In genomic region chr9:48984320-48984844, GRCm38 (mm10) we compare ENCODE assay signal across 8 mouse cellular contexts. TPM values are rescaled to one million over a fixed set of nuclear protein-coding genes. Genes with fewer than 3 reads are reported as not detected.
DNase-seq lines count a peak whose midpoint lies in the region; ATAC-seq and TF ChIP-seq lines count a peak whose summit lies in the region.

No protein-coding gene starts in this region.

- H3K4me3 ChIP-seq in heart, embryonic 14.5 days (ENCODE audit: control insufficient read depth in 1 of 2, insufficient read depth in 1 of 2, low read depth in 1 of 2, low read length in 2 of 2) = peak overlapping the region; percentile 67 to 70
- H3K4me3 ChIP-seq in E14TG2a.4 (replicated peaks; ENCODE audit: low read length) = peak overlapping the region; percentile 84
- H3K4me3 ChIP-seq in forebrain, embryonic 15.5 days = peak overlapping the region; percentile 92

- DNase-seq in heart, postnatal 36 days = no peak
- peak; percentile 20 for DNase-seq in lung, postnatal 25 days (ENCODE audit: low spot score)
- no peak for DNase-seq in left cerebral cortex, postnatal 25 days (ENCODE audit: low spot score in 2 of 2)
- no peak for DNase-seq in adrenal gland, postnatal 10 days
- no peak for DNase-seq in Muller cell, postnatal 12 days (ENCODE audit: inconsistent ontology term)

- no peak for TF ChIP-seq CTCF in E14TG2a.4 (conservative IDR thresholded peaks at IDR 0.05; ENCODE audit: low read length)

- intact Hi-C loops in heart, postnatal 36 days (cut with DNase I) = loop anchor here (10.0 kb wide), 1 partner anchor 490 kb away; the partner anchor contains the start of genes Gm5617 and Rbm7
- intact Hi-C loops in left cerebral cortex, postnatal 25 days (cut with DNase I) = no loop called here

- no peaks in the 10 kb centered on the region for H3K27me3 ChIP-seq in heart, embryonic 14.5 days (ENCODE audit: control insufficient read depth, insufficient read depth, low read length)
- H3K27me3 ChIP-seq in E14TG2a.4 (ENCODE audit: insufficient read depth, low read length) = no peaks in the 10 kb centered on the region
- H3K27me3 ChIP-seq in forebrain, embryonic 15.5 days = no peaks in the 10 kb centered on the region

- H3K9ac ChIP-seq in heart, embryonic 14.5 days (ENCODE audit: low read length) = peak overlapping the region; percentile 72
- peak overlapping the region; percentile 60 for H3K9ac ChIP-seq in forebrain, embryonic 15.5 days (replicated peaks)

- H3K27ac ChIP-seq in heart, embryonic 14.5 days (replicated peaks in 1 of 2; ENCODE audit: control insufficient read depth in 1 of 2, insufficient read depth in 1 of 2, low read depth in 2 of 2, low read length in 2 of 2) = peak overlapping the region; percentile 89 to 97
- H3K27ac ChIP-seq in forebrain, embryonic 15.5 days (replicated peaks) = peak overlapping the region; percentile 89

- peaks cover 12 to 25% of the 10 kb centered on the region in 2 experiments for H3K4me1 ChIP-seq in heart, embryonic 14.5 days (ENCODE audit: control insufficient read depth in 2 of 2, insufficient read depth in 2 of 2, low read length in 2 of 2)
- H3K4me1 ChIP-seq in E14TG2a.4 (replicated peaks; ENCODE audit: low read depth, low read length) = peaks cover 68% of the 10 kb centered on the region
- H3K4me1 ChIP-seq in forebrain, embryonic 15.5 days = peaks cover 30% of the 10 kb centered on the region

- no peak for ATAC-seq in heart, embryonic 14.5 days (ENCODE audit: insufficient number of reproducible peaks, insufficient read depth, low FRiP score, low read depth)
- peak; percentile 20 for ATAC-seq in forebrain, embryonic 15.5 days (replicated peaks)

- H3K36me3 ChIP-seq in heart, embryonic 14.5 days (ENCODE audit: control insufficient read depth, insufficient read depth, low read length) = peaks cover 1% of the 10 kb centered on the region
- H3K36me3 ChIP-seq in E14TG2a.4 (ENCODE audit: insufficient read depth, low read length) = peaks cover 24% of the 10 kb centered on the region
- H3K36me3 ChIP-seq in forebrain, embryonic 15.5 days = no peaks in the 10 kb centered on the region

- no peaks in the 10 kb centered on the region for H3K9me3 ChIP-seq in heart, embryonic 14.5 days (ENCODE audit: control insufficient read depth, low read length)
- H3K9me3 ChIP-seq in E14TG2a.4 (ENCODE audit: low read length) = peaks cover 7% of the 10 kb centered on the region; the same call in 1 of the 2 replicates
- H3K9me3 ChIP-seq in forebrain, embryonic 15.5 days = no peaks in the 10 kb centered on the region

- WGBS in heart, embryonic 14.5 days = 20% methylated on average over 8 of the region's 8 CpGs
- 37% methylated on average over 8 of the region's 8 CpGs for WGBS in forebrain, embryonic 15.5 days

- peak overlapping the region; percentile 73 for H3K4me2 ChIP-seq in heart, embryonic 14.5 days (ENCODE audit: low read length)
- H3K4me2 ChIP-seq in forebrain, embryonic 15.5 days (replicated peaks) = peak overlapping the region; percentile 60

RNA-seq across cellular contexts. Expression of gene Usp28, which starts 0.8 kb away (rescaled TPM):
- polyA plus RNA-seq in heart, embryonic 14.5 days (2014; fragmentation: Nextera tagmentation; extraction: Ambion mirVana) = 116 and 152 TPM in 2 replicates
- 100 to 1,000 TPM; 137 to 152 TPM for total RNA-seq in heart, postnatal 36 days (2021)
- polyA plus RNA-seq in forebrain, embryonic 15.5 days (2015; fragmentation: Nextera tagmentation; extraction: Ambion mirVana) = 33.5 and 33.8 TPM in 2 replicates
- total RNA-seq in left cerebral cortex, postnatal 25 days (2021) = 10 to 100 TPM; 41.3 to 54.3 TPM
- 10 to 100 TPM; 18.1 to 27.1 TPM for total RNA-seq in adrenal gland, postnatal 10 days (2021)

RNA-seq across cellular contexts. Expression of gene Htr3b, which starts 19.6 kb away (rescaled TPM):
- polyA plus RNA-seq in heart, embryonic 14.5 days (2014; fragmentation: Nextera tagmentation; extraction: Ambion mirVana) = 0.22 TPM in 1 of 2 replicates, not detected in the other
- total RNA-seq in heart, postnatal 36 days (2021) = not detected
- polyA plus RNA-seq in forebrain, embryonic 15.5 days (2015; fragmentation: Nextera tagmentation; extraction: Ambion mirVana) = not detected in 2 replicates
- not detected for total RNA-seq in left cerebral cortex, postnatal 25 days (2021)
- 1 to 10 TPM; 2.0 to 4.5 TPM for total RNA-seq in adrenal gland, postnatal 10 days (2021)
